Mouse (Mus musculus): ENCODE measurements around the gene Daam1.

The Daam1 gene

DNA sequence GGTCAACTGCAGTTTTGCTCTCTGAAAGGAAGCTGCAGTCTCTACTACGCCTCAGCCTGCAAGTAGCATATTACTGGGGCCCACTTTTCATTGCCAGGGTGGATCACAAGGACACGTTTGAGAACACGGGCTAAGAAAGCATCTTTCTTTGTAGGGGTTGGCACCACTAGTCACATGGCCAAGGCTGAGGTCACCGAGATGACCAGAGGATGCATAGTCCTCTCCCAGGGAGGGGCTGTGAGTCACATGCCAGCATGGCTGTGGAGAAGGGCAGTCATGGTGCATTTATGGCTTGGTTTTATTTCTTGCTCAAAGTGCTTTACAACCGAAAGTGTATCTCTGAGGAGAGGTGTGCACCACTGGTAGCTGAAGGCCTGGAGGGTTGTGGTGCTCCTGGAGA, 67.4 kb downstream of the Daam1 start:
- no peak for DNase-seq (ENCODE audit: low spot score in 2 of 2)

DNA sequence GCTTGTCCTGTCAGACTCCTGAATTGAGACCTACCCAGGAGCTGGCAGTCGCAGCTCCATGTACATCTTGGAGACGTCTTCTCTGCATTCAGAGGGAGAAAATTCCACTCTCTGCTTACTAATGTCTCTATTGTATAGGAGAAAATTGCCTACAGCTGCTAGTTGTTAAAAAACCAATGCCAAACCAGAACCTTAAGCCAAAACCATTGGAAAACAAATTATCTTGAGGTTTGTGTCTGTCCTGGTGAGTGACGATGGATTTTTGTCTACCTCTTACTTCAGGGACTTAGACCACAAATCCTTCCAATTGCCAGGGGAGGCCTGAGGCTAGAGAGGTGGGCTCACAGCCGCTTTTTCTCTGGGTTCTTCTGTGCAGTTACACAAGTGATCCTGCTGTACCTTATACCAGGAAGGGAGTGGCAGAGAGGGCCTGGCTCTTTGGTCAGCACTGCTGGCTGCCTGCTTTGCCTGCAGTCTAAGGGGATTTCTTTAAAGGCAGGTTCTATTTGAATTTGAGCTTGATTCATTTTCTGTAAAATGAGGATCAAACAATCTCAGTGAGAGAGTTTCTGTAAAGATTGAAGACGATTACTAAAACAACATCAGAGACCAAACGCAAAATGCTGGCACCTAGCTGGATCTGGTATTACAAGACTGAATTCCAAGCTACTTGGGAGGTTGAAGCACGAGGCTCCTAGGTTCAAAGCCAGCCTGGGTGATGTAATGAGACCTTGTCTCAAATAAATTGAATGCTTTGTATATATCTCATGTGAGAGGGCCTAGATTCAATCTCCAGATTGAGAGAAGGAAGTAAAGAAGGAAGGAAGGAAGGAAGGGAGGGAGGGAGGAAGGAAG, 68.0 kb downstream of the Daam1 start:
- DNase-seq (ENCODE audit: low spot score in 2 of 2): no peak

DNA sequence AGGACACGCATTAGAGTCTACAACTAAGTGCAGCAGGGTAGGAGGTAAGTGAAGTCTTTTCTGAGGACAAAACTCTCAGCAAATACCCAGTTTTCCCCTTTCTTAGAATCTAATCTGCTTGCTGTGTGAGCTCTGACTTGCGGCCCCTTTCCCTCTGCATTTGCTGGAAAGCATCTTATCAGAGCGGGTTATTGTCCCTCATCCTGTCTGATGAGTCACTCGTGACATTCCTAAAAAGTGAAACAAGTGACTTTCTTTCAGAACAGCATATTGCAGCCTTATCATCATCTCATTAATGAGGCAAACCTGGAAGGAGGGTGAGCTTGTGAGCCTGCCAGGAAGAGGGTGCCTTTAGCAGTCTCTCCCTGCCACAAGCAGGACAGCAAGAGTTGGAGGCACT, 68.7 kb downstream of the Daam1 start:
- no peak for DNase-seq (ENCODE audit: low spot score in 2 of 2)

- no peak for DNase-seq (ENCODE audit: low spot score in 2 of 2)
Observed at GRCm38 (mm10) chr12:71901211-71901610, 70.3 kb downstream of the Daam1 start.

- DNase-seq (ENCODE audit: low spot score in 2 of 2): no peak
Observed at GRCm38 (mm10) chr12:71901859-71902258, 71.0 kb downstream of the Daam1 start.

DNA sequence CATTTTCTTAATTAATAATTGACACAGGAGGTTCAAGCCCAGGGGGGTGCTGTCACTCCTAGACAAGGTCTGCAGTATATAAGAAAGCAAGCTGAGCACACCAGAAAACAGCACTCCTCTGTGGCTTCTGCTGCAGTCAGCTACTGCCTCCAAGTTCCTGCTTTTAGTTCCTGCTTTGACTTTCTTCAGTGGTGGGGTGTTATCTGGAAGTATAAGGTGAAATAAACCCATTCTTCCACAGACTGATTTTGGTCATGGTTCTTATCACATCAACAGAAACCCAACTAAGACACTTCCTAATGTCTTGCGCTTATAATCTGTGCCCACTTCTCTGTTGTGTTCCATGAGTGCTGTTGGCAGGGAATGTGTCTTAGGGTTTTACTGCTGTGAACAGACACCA, 71.4 kb downstream of the Daam1 start:
- no peak for DNase-seq (ENCODE audit: low spot score in 2 of 2)

DNA sequence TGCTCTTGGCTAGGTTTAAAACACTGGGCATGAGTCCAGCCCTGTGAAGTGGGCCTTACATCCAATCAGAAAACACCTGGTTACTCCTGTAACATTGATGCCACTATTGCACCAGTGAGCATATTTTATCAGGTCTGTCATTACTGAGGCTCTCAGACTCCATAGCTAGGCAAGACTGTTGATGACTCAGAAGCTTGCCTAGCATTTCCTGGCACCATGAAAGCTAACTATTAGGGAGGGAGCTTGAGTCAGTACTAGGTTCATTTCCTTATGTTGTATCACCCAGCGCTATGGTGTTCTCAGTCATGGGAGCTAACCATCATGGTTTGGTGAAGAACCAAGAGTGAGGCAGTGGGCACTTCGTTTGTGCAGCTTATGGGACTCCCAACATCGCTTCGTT, 72.3 kb downstream of the Daam1 start:
- DNase-seq (ENCODE audit: low spot score in 2 of 2): no peak

GRCm38 (mm10) chr12:71904310-71904709, 73.4 kb downstream of the Daam1 start:
- no peak for DNase-seq (ENCODE audit: low spot score in 2 of 2)

DNA sequence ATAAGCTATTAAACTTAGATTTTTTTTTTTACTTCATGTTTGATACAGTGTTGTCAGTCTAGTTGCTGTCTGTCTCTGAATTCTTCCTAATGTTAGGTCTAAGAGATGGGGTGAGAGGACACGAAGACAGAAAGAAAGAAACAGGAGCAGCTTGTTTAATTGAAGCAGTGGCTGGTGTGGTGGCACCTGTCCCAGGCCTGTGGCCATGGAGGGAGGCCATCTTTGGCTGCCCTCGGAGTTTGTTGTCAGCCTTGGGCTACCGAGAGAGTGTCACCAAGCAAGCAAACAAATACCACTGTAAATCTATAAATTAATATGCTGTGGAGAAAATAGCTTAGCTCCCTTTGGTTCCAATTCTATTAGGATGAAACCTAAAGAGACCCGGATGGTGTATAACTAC, 74.0 kb downstream of the Daam1 start:
- no peak for DNase-seq (ENCODE audit: low spot score in 2 of 2)

DNA sequence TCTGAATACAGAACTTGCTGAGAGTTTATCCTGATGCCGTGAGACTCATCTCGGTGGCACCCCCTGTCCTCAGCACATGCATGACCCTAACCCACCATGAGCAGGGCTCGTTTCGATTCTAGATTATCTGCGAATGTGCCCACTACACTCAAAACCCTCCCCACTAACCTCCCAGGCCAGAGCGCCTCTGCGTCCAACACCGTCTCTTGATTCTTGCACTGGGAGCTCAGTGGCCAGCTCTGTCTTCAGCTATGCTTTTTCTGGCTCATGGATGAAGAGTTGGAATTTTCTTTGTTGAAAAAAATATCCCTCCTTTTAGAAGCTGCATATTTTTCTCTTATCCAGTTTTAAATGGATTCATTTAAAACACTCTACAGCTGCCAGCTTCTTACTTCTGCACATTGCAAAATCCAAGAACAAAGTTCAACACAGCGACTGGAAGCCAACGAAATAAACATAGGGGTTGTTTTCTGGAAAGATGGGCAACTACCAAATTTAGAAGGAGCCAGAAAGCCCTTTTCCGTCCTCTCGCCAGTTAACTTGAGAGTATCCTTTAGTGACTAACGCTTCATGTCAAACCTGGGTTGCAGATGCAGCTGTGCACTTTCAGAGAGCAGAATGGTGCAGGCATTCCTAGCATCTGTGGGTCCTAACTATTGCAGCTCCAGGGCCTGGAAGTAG, 74.9 kb downstream of the Daam1 start:
- DNase-seq (ENCODE audit: low spot score in 2 of 2): no peak

- peak in 1 of 2 experiments; percentile 22 for DNase-seq (ENCODE audit: low spot score in 2 of 2)
Observed at GRCm38 (mm10) chr12:71906582-71907267, 75.8 kb downstream of the Daam1 start.

- no peak for DNase-seq (ENCODE audit: low spot score in 2 of 2)
Observed at GRCm38 (mm10) chr12:71908984-71909383, 78.1 kb downstream of the Daam1 start.

- DNase-seq (ENCODE audit: low spot score in 2 of 2): no peak
Observed at GRCm38 (mm10) chr12:71910246-71910645, 79.4 kb downstream of the Daam1 start.

GRCm38 (mm10) chr12:71912262-71912661, 81.4 kb downstream of the Daam1 start:
- no peak for DNase-seq (ENCODE audit: low spot score in 2 of 2)

- no peak for DNase-seq (ENCODE audit: low spot score in 2 of 2)
Observed at GRCm38 (mm10) chr12:71919156-71919555, 88.3 kb downstream of the Daam1 start.

GRCm38 (mm10) chr12:71919962-71920361, 89.1 kb downstream of the Daam1 start:
- DNase-seq (ENCODE audit: low spot score in 2 of 2): no peak

DNA sequence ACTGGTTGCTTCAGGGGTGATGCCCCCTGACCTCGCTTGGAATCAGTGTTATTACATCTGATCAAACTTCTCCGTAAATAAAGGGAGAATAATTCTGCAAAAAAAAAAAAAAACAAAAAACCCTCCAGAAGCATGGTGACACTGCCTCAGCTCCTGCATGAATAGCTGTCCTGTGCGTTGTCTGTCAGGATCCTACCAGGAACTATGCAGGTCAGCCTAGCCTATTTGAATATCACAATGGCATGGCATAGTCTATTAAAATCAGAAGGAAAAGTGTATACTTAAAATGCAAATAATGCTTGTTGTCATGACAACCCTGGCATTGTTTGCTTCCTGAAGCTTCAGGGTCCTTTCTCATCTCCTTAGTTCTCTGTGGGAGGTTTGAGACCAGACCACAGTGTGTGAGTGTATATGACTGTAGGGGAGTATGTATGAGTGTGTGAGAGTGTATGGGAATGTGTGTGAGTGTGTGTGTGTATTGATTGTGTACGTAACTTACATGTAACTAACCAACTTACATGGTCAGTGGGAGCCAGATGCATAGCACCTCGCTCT, 92.0 kb downstream of the Daam1 start:
- no peak for DNase-seq (ENCODE audit: low spot score in 2 of 2)

DNA sequence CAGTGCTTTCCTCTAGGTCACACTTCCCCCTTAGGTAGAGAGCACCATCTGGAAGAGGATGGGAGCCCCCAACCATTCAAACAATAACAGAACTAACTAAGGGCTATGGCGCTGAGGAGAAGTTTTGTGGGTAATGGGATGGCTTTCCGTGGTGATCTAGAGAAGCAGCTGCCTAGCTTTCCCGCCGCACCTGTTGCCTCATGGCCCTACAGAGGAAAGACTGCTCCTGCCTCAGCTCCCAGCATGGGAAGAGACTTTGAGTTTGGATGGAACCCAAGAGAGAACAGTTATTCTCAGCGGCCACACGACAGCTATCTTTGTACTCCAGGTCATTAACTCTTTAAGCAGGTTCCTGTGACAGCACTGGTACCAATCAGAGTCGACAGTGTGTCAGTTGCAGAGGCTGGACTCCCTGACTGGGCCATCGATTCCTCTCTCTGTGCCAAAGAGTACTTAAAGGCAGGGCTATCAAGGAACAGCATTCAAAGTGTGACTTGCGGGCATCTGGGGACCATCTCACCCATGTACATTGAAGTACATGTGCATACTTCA, 94.2 kb downstream of the Daam1 start:
- no peak for DNase-seq (ENCODE audit: low spot score in 2 of 2)

- DNase-seq (ENCODE audit: low spot score in 2 of 2): no peak
Observed at GRCm38 (mm10) chr12:71925990-71926700, 95.3 kb downstream of the Daam1 start.

- DNase-seq (ENCODE audit: low spot score in 2 of 2): no peak
Observed at GRCm38 (mm10) chr12:71928092-71928491, 97.2 kb downstream of the Daam1 start.

DNA sequence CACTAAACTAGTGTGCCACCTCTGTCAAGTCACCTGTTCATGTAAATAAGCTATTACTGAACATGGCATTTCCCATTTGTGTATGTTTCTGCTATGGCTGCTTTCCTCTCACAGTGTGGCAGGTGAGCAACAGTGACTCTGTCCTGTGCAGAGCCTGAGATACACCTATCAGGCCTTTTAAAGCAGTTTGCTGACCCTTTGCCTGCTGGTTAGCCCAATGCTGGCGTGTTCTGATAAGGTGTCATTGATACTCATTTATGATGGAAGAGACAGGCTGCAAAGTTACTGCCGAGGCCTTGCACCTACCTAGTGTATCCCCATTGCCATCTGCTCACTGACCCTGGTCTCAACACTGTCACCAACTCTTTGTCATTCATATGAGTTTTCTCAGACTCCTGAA, 99.0 kb downstream of the Daam1 start:
- DNase-seq (ENCODE audit: low spot score in 2 of 2): no peak

All from cerebellum, postnatal 4 days (tissue).